Mouse (Mus musculus) brain, adult 10 weeks (tissue): Measurements from ENCODE around the gene S1pr5. TPM values are rescaled to one million over a fixed set of nuclear protein-coding genes. Genes with fewer than 3 reads are reported as not detected.

Experiments used
- polyA plus RNA-seq: library from polyadenylated mRNA; stranded (reverse); fragments of 350-450 nt; fragmentation: Illumina TruSeq; extraction: RNeasy Lipid Tissue Mini Kit (QIAGEN cat#74804); gene quantifications from one replicate; pipeline ENCODE4 v1.2.3, GENCODE M21; 2015; ENCODE audit warnings: low read depth, low replicate concordance

S1pr5 gene
- 15.2 TPM for polyA plus RNA-seq

GRCm38 (mm10) chr9:21248326-21248725 lies at the start of gene S1pr5:
S1pr5 (minus strand) TSS chr9:21248443.

GRCm38 (mm10) chr9:21291022-21291787 lies 43.0 kb upstream of the S1pr5 start, which contains the start of gene Cdkn2d:
Cdkn2d (minus strand) TSS chr9:21291407.

GRCm38 (mm10) chr9:21287571-21288402 lies 39.5 kb upstream of the S1pr5 start, which contains the start of gene Kri1:
Kri1 (minus strand) TSS chr9:21287969.

GRCm38 (mm10) chr9:21265000-21265561 lies 16.8 kb upstream of the S1pr5 start, which contains the start of gene Atg4d:
Atg4d (plus strand) TSS chr9:21265293.

GRCm38 (mm10) chr9:21238733-21239464 lies 9.3 kb downstream of the S1pr5 start, which contains the start of gene Keap1:
Keap1 (minus strand) TSS chr9:21239361.

Other genes starting within 250 kb of the S1pr5 start
- 70.1 TPM for gene Mrpl4, start 245.7 kb downstream of the S1pr5 start, polyA plus RNA-seq
- 1.8 TPM for gene Icam1, start 232.5 kb downstream of the S1pr5 start, polyA plus RNA-seq
- 1.9 TPM for gene Icam4, start 219.1 kb downstream of the S1pr5 start, polyA plus RNA-seq
- gene Icam5, start 216.4 kb downstream of the S1pr5 start, polyA plus RNA-seq = 111 TPM
- not detected for gene Zglp1, start 181.3 kb downstream of the S1pr5 start, polyA plus RNA-seq
- gene Gm49373, start 175.3 kb downstream of the S1pr5 start, polyA plus RNA-seq = 1.4 TPM
- 105 TPM for gene Fdx1l, start 174.8 kb downstream of the S1pr5 start, polyA plus RNA-seq
- gene Gm38431, start 156.4 kb downstream of the S1pr5 start, polyA plus RNA-seq = 0.58 TPM
- gene Raver1, start 156.4 kb downstream of the S1pr5 start, polyA plus RNA-seq = 20.6 TPM
- gene Tyk2, start 117.2 kb downstream of the S1pr5 start, polyA plus RNA-seq = 8.4 TPM
- 183 TPM for gene Cdc37, start 98.5 kb downstream of the S1pr5 start, polyA plus RNA-seq
- 61.8 TPM for gene Pde4a, start 82.7 kb downstream of the S1pr5 start, polyA plus RNA-seq
- gene Keap1, start 9.1 kb downstream of the S1pr5 start, polyA plus RNA-seq = 44.7 TPM
- gene Atg4d, start 16.9 kb upstream of the S1pr5 start, polyA plus RNA-seq = 43.8 TPM
- 32.4 TPM for gene Kri1, start 39.5 kb upstream of the S1pr5 start, polyA plus RNA-seq
- gene Cdkn2d, start 43.0 kb upstream of the S1pr5 start, polyA plus RNA-seq = 74.0 TPM
- gene Ap1m2, start 63.9 kb upstream of the S1pr5 start, polyA plus RNA-seq = 1.8 TPM
- gene Slc44a2, start 72.3 kb upstream of the S1pr5 start, polyA plus RNA-seq = 41.5 TPM
- gene Ilf3, start 119.4 kb upstream of the S1pr5 start, polyA plus RNA-seq = 63.8 TPM
- gene Qtrt1, start 163.4 kb upstream of the S1pr5 start, polyA plus RNA-seq = 23.6 TPM
- gene Dnm2, start 176.5 kb upstream of the S1pr5 start, polyA plus RNA-seq = 42.6 TPM